Mouse (Mus musculus) midbrain, embryonic 14.5 days (tissue): ENCODE measurements around the gene A130010J15Rik. TPM values are rescaled to one million over a fixed set of nuclear protein-coding genes. Genes with fewer than 3 reads are reported as not detected.

Source experiments
- ATAC-seq: fragments of 200-750 bp; cut with Nextera tagmentation; 2 replicates; pipeline ENCODE4 v1.8.0; 2017; ENCODE audit warnings: moderate number of reproducible peaks, moderate library complexity; ENCODE audit not compliant: low FRiP score, low TSS enrichment
- DNase-seq: peaks from one replicate; pipeline ENCODE4 v3.0.0-alpha.2; 2015
- H3K27ac ChIP-seq: fragments of 300-500 bp; sonication (generic); replicated peaks from 2 replicates; pipeline ENCODE4 v1.5.1; 2014; ENCODE audit warnings: mild to moderate bottlenecking, low read depth, low read length, moderate library complexity
- H3K27me3 ChIP-seq: fragments of 300-500 bp; sonication (generic); 2 replicates; pipeline ENCODE4 v1.6.1; 2014; ENCODE audit warnings: low read length, control low read depth, mixed read lengths; ENCODE audit not compliant: control insufficient read depth, insufficient read depth
- H3K36me3 ChIP-seq: fragments of 300-500 bp; sonication (generic); 2 replicates; pipeline ENCODE4 v1.6.1; 2014; ENCODE audit warnings: low read length, control low read depth; ENCODE audit not compliant: control insufficient read depth, insufficient read depth
- H3K4me1 ChIP-seq: fragments of 300-500 bp; sonication (generic); 2 replicates; pipeline ENCODE4 v1.6.1; 2014; ENCODE audit warnings: mild to moderate bottlenecking, antibody characterized with exemption, low read length, control low read depth; ENCODE audit not compliant: control insufficient read depth, insufficient read depth
- H3K4me2 ChIP-seq: fragments of 300-500 bp; sonication (generic); 2 replicates; pipeline ENCODE4 v1.6.1; 2014; ENCODE audit warnings: mild to moderate bottlenecking, low read length, moderate library complexity
- H3K4me3 ChIP-seq: fragments of 300-500 bp; sonication (generic); replicated peaks from 2 replicates; pipeline ENCODE4 v1.5.1; 2014; ENCODE audit warnings: low read depth, low read length
- H3K9ac ChIP-seq: fragments of 300-500 bp; sonication (generic); replicated peaks from 2 replicates; pipeline ENCODE4 v1.6.1; 2014; ENCODE audit warnings: mild to moderate bottlenecking, low read length, moderate library complexity
- H3K9me3 ChIP-seq: fragments of 300-500 bp; sonication (generic); 2 replicates; pipeline ENCODE4 v1.6.1; 2016; ENCODE audit warnings: low read length, control low read depth, mixed read lengths; ENCODE audit not compliant: control insufficient read depth
- WGBS: fragments of 180-500 bp; shearing (Covaris S2); extraction: QIAGEN DNeasy Blood & Tissue Kit; methylation state at CpG from one replicate; pipeline ENCODE4 v1.1.7; 2014; 5-methylcytosine and 5-hydroxymethylcytosine counted together
- polyA plus RNA-seq: library from polyadenylated mRNA; unstranded; fragments of >200 nt; fragmentation: Nextera tagmentation; extraction: Ambion mirVana; gene quantifications from 2 replicates; pipeline ENCODE4 v1.2.1, GENCODE M21; 2014

Gene A130010J15Rik
- polyA plus RNA-seq, 1 experiment from 2014 or later = 15.4 TPM

GRCm38 (mm10) chr1:193189151-193189621 is 21.3 kb downstream of the A130010J15Rik start:
- H3K9me3 ChIP-seq = no peaks in the 10 kb centered on the region
- no peak overlapping the region for H3K4me3 ChIP-seq
- no peaks in the 10 kb centered on the region for H3K36me3 ChIP-seq
- H3K27me3 ChIP-seq = no peaks in the 10 kb centered on the region
- no peak overlapping the region for H3K9ac ChIP-seq
- no peak overlapping the region for H3K4me2 ChIP-seq
- 27% methylated on average over 9 of the region's 9 CpGs for WGBS
- ATAC-seq (peak; percentile 77; the same call in 1 of the 2 replicates), DNase-seq (peak; percentile 74)
- H3K27ac ChIP-seq = 0 out of 2 replicates have a peak overlapping the region, but pooled peaks have one; percentile 37
- peaks cover 10% of the 10 kb centered on the region; the same call in 1 of the 2 replicates for H3K4me1 ChIP-seq

DNA sequence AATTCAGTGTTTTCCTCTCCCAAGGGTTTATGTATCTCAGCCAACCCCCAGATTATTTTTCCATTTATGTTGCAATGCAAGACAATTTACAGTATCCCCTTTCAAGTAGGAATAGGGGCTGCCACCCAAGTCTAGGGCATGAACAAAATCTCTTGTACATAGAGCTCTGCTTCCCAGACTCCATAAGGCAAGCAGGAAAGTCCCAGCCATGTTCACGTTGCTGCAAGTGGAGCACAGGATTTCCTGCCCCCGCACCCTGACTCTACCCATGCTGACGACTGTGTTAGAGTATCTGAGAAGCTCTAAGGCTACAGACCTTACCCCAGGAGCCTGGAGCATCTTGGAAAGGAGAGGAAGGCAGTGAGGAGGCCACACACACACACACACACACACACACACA is 21.9 kb downstream of the A130010J15Rik start:
- ATAC-seq = no peak
- H3K9ac ChIP-seq = no peak overlapping the region
- 0 out of 2 replicates have a peak overlapping the region, but pooled peaks have one; percentile 13 for H3K27ac ChIP-seq

DNA sequence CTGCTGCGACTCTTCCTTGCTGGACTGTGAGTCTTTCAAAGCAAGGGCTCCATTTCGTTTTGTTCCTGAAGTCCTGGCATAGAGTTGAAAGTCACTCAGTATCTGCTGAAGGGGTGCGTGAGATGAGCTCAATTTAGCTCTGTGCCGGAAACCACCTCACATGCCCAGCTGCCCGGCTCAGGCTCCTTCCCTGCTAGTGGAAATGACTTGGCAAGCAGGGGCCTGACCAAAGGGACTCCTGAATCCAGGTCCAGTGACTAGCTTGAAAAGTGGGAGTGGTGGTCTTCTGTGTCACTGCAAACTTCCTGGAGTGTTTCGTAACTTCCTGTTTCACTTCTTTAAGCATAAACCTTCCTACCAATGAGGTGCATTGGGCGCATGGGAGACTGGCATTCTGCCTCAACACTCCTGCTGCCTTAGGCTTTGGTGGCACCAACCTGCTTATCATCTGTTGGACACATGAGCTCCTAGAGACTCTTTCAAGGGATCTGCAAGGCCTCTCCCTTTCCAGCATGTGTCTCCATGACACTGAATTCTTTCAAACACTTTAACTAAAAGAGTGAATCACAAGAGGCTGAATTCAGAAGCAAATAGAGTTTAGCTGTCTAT is 23.9 kb downstream of the A130010J15Rik start:
- Histone ChIP-seq H3K36me3 (no peaks in the 10 kb centered on the region), H3K4me1 (peaks cover 10% of the 10 kb centered on the region; the same call in 1 of the 2 replicates), H3K9ac (no peak overlapping the region), H3K4me2 (no peak overlapping the region), H3K9me3 (no peaks in the 10 kb centered on the region), H3K27ac (no peak overlapping the region), H3K27me3 (no peaks in the 10 kb centered on the region), H3K4me3 (no peak overlapping the region)
- WGBS = 88% methylated on average over 7 of the region's 7 CpGs
- ATAC-seq (no peak), DNase-seq (no peak)

More for the DNA sequence above, 21.9 kb downstream of the A130010J15Rik start:
- no peak overlapping the region for H3K4me2 ChIP-seq
- WGBS = 67% methylated on average over 3 of the region's 3 CpGs
- H3K9me3 ChIP-seq = no peaks in the 10 kb centered on the region
- no peaks in the 10 kb centered on the region for H3K36me3 ChIP-seq
- peaks cover 10% of the 10 kb centered on the region; the same call in 1 of the 2 replicates for H3K4me1 ChIP-seq
- no peaks in the 10 kb centered on the region for H3K27me3 ChIP-seq
- no peak overlapping the region for H3K4me3 ChIP-seq
- no peak for DNase-seq

- ATAC-seq (no peak), DNase-seq (no peak)
- no peak overlapping the region for H3K27ac ChIP-seq
- WGBS = 78% methylated on average over 3 of the region's 3 CpGs
- no peak overlapping the region for H3K4me2 ChIP-seq
- H3K36me3 ChIP-seq = no peaks in the 10 kb centered on the region
- H3K9me3 ChIP-seq = no peaks in the 10 kb centered on the region
- H3K27me3 ChIP-seq = no peaks in the 10 kb centered on the region
- H3K9ac ChIP-seq = no peak overlapping the region
- H3K4me1 ChIP-seq = peaks cover 2% of the 10 kb centered on the region; the same call in 1 of the 2 replicates
- H3K4me3 ChIP-seq = no peak overlapping the region
Observed at GRCm38 (mm10) chr1:193194416-193195140, 26.7 kb downstream of the A130010J15Rik start.

- no peak overlapping the region for H3K9ac ChIP-seq
- DNase-seq (no peak), ATAC-seq (no peak)
- WGBS = 73% methylated on average over 3 of the region's 3 CpGs
- no peaks in the 10 kb centered on the region for H3K4me1 ChIP-seq
- no peak overlapping the region for H3K4me3 ChIP-seq
- no peaks in the 10 kb centered on the region for H3K9me3 ChIP-seq
- no peaks in the 10 kb centered on the region for H3K27me3 ChIP-seq
- H3K36me3 ChIP-seq = no peaks in the 10 kb centered on the region
- H3K27ac ChIP-seq = no peak overlapping the region
- H3K4me2 ChIP-seq = no peak overlapping the region
Observed at GRCm38 (mm10) chr1:193195169-193195810, 27.4 kb downstream of the A130010J15Rik start.

DNA sequence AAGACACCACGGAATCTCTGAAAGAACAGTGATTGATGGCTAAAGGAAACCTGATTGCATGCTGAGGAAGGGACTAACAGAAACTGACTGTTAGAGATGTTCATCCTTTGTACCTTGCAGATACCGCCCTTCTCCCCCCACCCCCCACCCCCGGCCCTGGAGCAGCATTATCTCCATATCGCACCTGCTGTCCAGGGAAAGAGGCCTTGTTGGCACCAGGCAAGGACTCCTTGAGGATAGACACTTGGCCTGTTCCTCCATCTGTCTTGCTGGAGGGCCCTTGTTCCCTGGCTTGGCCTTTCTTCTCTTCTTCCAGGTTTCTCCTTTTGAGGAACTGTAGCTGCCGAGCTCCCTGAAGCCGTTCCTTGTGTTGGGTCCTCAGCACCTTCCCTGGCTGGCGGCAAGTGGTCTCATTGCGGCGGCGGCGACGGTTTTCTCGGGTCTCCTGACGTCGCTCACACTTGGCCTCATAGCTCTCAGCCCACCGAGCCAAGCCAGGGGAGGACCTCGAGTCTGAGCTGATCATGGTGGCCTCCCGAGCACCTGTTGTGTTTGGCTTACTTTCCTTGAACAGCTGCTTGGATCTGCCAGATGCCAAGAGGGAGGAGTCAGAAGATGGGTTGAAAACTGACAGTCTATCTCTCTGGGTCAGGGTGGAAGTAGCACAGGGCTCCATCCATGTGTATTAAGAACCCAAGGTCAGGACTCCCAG is 29.8 kb downstream of the A130010J15Rik start:
- no peaks in the 10 kb centered on the region for H3K36me3 ChIP-seq
- no peak overlapping the region for H3K4me2 ChIP-seq
- no peak for DNase-seq
- no peaks in the 10 kb centered on the region for H3K9me3 ChIP-seq
- WGBS = 91% methylated on average over 18 of the region's 18 CpGs
- H3K4me1 ChIP-seq = no peaks in the 10 kb centered on the region
- H3K27me3 ChIP-seq = no peaks in the 10 kb centered on the region
- no peak overlapping the region for H3K27ac ChIP-seq
- ATAC-seq = no peak
- H3K9ac ChIP-seq = no peak overlapping the region
- H3K4me3 ChIP-seq = no peak overlapping the region

DNA sequence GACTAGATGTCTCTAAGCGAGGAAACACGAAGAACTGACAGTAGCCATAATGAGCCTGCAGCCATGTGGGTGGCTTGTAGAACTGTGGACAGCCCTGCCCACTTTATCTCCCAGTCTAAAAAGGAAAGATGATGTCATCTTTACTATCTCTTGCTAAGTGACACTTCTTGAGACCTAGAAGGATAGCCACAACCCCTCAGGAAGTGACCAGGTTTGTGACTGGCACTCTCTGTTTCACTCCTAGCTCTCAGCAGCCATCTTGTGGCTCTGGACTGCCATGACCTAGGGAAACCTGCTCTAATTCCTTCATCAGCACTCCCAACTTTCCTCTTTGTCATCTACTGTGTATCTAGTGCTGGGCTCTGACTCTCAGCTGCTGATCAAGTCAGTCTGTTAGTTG is 30.5 kb downstream of the A130010J15Rik start:
- H3K9me3 ChIP-seq = no peaks in the 10 kb centered on the region
- no peak for DNase-seq
- H3K4me2 ChIP-seq = no peak overlapping the region
- no peak overlapping the region for H3K9ac ChIP-seq
- H3K27me3 ChIP-seq = no peaks in the 10 kb centered on the region
- no peaks in the 10 kb centered on the region for H3K4me1 ChIP-seq
- 80% methylated on average over 2 of the region's 2 CpGs for WGBS
- H3K27ac ChIP-seq = no peak overlapping the region
- no peak overlapping the region for H3K4me3 ChIP-seq
- no peak for ATAC-seq
- H3K36me3 ChIP-seq = no peaks in the 10 kb centered on the region

- H3K9ac ChIP-seq = no peak overlapping the region
- H3K27me3 ChIP-seq = no peaks in the 10 kb centered on the region
- H3K9me3 ChIP-seq = no peaks in the 10 kb centered on the region
- no peak for DNase-seq
- 84% methylated on average over 8 of the region's 8 CpGs for WGBS
- H3K27ac ChIP-seq = no peak overlapping the region
- no peak overlapping the region for H3K4me2 ChIP-seq
- H3K4me1 ChIP-seq = no peaks in the 10 kb centered on the region
- no peaks in the 10 kb centered on the region for H3K36me3 ChIP-seq
- no peak for ATAC-seq
- H3K4me3 ChIP-seq = no peak overlapping the region
Observed at GRCm38 (mm10) chr1:193200640-193201382, 33.0 kb downstream of the A130010J15Rik start.
